Mouse (Mus musculus): ENCODE data around the gene Ascc3. TPM values are rescaled to one million over a fixed set of nuclear protein-coding genes. Genes with fewer than 3 reads are reported as not detected.
A peak's percentile ranks its signal among the peaks of the same experiment; 100 is the strongest.

The Ascc3 gene
- polyA plus RNA-seq, 1 experiment: 0.72 TPM

DNA sequence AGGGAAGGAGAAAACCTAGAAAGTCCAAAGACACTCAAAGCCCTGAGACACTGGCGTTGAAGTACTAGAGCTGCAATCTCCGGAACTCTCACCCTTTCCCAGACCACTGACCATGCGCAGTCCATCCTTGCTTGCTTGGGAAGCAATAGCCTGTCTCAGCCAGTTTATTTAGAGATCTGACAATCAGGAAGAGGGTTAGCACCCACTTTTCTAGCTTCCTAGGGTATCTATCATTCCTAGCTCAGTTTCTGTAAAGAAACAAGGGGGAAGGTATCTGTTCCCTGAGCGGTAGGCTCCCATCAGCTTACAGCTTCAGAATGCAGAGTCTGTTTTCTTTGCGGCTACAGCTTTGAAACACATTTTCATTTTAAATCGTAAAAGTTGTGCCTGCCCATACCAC is 298.2 kb downstream of the Ascc3 start:
- no peaks in the 10 kb centered on the region for H3K36me3 ChIP-seq (replicated peaks; ENCODE audit: low read length)
- TF ChIP-seq GATA1 (IDR thresholded peaks at IDR 0.05; ENCODE audit: borderline replicate concordance, low read length) (no peak), FLI1 (IDR thresholded peaks at IDR 0.05; ENCODE audit: low read length) (no peak)
- peaks cover 87% of the 10 kb centered on the region for H3K27me3 ChIP-seq (replicated peaks)
- H3K4me1 ChIP-seq: peaks cover 37% of the 10 kb centered on the region
- H3K9me3 ChIP-seq: peaks cover 5% of the 10 kb centered on the region; the same call in 1 of the 2 replicates
- no peak overlapping the region for H3K4me3 ChIP-seq (replicated peaks)

DNA sequence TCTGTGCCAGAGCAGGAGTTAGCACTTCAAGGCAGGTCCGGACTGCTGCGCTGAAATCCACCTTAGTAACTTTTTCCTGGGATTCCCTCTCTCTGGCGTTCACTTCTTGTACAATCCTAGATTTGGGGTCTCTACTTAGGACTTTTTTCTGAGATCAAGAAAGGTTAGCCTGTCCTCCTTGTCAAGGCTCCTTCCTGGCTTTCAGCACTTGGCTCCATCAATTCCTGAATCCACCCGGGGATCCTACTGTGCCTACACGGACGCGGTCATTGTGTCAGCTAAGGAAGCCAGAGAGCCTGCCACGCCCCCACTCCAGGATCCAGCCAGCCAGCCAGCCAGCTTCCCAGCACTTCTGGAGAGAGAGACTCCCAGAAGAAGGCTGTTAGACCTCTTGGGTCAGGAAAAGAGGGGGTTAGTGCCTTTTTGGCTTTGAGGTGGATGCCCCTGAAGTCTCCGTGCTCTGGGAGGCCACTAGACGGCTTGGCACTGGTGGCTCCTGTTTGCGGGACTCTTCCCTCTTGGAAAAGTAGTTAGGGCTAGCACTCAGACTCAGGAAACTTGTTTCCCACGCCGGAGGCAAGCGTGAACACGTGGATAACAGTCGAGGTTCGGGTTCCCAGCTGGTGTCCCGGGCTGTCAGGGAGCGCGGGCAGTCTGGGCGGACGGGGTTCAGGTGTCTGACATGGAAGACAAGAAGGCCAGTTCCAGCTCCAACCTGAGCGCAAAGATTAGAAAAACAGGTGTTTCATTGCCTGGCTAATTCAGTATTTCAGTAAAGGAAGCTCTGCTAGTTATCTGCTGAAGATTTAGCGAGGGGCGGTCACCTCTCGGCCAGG is 299.6 kb downstream of the Ascc3 start:
- H3K4me3 ChIP-seq (replicated peaks): no peak overlapping the region
- no peaks in the 10 kb centered on the region for H3K36me3 ChIP-seq (replicated peaks; ENCODE audit: low read length)
- peaks cover 42% of the 10 kb centered on the region for H3K4me1 ChIP-seq
- no peak for TF ChIP-seq GATA1 (IDR thresholded peaks at IDR 0.05; ENCODE audit: borderline replicate concordance, low read length)
- no peak for TF ChIP-seq FLI1 (IDR thresholded peaks at IDR 0.05; ENCODE audit: low read length)
- H3K9me3 ChIP-seq: peaks cover 5% of the 10 kb centered on the region; the same call in 1 of the 2 replicates
- peaks cover 91% of the 10 kb centered on the region for H3K27me3 ChIP-seq (replicated peaks)

DNA sequence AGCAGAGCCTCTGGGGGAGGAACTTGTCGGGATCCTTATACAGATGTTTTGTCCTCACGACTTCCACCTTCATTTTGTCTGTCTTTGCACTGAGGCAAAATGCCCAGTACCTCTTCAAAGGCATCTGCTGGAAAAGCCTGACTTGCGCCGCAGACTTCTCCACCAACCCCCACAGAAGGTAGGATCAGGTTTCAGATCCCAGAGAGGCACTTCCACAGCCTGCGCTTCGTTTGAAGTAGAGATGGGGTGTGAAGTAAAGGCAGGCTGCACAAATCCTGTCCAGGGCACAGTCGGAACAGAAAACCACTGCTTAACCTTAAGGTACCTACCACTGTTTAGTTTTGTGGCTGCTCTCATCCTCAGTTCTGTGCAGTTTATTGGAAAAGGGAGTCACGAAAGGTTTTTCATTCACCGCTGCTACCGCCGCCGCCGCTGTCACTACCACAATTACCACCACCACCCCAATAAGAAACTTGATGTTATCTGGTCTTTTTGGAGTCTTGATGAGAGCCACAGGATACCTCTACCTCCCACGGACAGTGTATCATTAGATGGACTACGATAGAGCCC is 300.4 kb downstream of the Ascc3 start:
- TF ChIP-seq FLI1 (IDR thresholded peaks at IDR 0.05; ENCODE audit: low read length): no peak
- no peak for TF ChIP-seq GATA1 (IDR thresholded peaks at IDR 0.05; ENCODE audit: borderline replicate concordance, low read length)
- Histone ChIP-seq H3K27me3 (replicated peaks) (peaks cover 95% of the 10 kb centered on the region), H3K4me1 (peaks cover 47% of the 10 kb centered on the region)

DNA sequence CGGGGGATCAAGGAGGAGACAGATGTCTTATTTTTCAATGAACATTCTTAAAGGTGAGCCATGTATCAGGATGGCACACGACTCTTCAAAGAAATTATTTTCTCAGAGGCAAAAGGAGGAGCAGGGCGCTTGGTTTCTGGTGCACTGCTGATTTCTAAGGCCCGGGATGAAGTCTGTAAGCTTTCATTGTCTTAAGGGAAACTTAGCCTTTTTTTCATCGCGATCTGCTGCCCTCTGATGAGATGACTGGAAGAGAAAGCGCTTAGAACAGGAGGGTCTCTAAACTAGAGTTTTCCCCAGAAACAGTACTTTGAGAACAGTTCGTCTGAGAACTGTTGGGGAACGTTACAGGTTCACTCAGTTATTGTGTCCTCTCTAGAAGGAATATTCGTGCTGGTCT is 301.1 kb downstream of the Ascc3 start:
- H3K27me3 ChIP-seq (replicated peaks): peaks cover 97% of the 10 kb centered on the region

More for the DNA sequence above, 300.4 kb downstream of the Ascc3 start:
- H3K4me3 ChIP-seq (replicated peaks): no peak overlapping the region
- H3K36me3 ChIP-seq (replicated peaks; ENCODE audit: low read length): no peaks in the 10 kb centered on the region
- H3K9me3 ChIP-seq: peaks cover 5% of the 10 kb centered on the region; the same call in 1 of the 2 replicates

DNA sequence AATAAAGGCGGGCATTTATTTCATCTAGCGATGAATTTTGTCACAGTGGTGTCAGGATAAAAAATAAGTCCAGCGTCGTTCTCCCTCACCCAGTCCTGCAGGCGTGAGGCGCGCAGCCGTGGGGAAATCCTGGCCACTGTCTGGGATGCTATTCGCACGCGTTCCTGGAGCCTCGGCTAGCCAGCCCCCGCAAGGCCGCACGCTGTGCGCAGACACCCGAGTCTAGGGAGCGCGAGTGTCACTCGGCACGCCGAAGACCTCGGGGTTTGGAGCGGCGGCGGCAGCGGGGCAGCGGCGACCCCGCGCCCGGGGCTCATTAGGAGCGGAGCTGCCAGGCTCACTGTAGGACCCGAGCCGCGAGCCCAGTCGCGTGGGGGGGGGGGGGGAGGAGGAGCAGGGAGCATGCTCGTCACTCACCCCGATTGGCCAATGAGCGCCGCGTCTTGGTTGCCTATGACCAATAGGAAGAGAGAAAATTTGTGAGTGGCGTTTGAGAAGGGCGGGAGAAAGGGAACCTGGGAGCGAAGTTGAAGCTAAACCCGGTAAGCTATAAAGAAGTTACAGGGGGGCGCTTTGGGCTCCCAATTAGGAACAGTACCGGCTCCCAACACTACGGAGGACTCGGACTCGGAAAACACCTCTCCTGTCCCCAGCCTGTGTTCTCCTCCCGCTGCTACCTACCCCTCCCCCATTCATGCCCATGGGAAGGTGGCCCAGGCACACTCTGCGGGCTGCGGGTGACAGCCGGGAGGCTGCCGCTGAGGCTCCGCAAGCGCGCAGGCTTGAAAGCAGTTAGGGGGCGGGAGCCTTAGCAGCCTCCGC is 301.9 kb downstream of the Ascc3 start, which contains the start of gene Sim1:
Sim1 (plus strand) TSS at position 585 of the 822 bp plus-strand sequence.
- TF ChIP-seq FLI1 (IDR thresholded peaks at IDR 0.05; ENCODE audit: low read length) (no peak), GATA1 (IDR thresholded peaks at IDR 0.05; ENCODE audit: borderline replicate concordance, low read length) (no peak)
- peaks cover 94% of the 10 kb centered on the region for H3K27me3 ChIP-seq (replicated peaks)
- peak within 1 kb of the TSS; percentile 90 for H3K4me3 ChIP-seq (replicated peaks)

More for the DNA sequence above, 301.1 kb downstream of the Ascc3 start:
- peaks cover 5% of the 10 kb centered on the region; the same call in 1 of the 2 replicates for H3K9me3 ChIP-seq
- TF ChIP-seq GATA1 (IDR thresholded peaks at IDR 0.05; ENCODE audit: borderline replicate concordance, low read length) (no peak), FLI1 (IDR thresholded peaks at IDR 0.05; ENCODE audit: low read length) (no peak)
- H3K36me3 ChIP-seq (replicated peaks; ENCODE audit: low read length): no peaks in the 10 kb centered on the region
- H3K4me1 ChIP-seq: peaks cover 51% of the 10 kb centered on the region
- no peak overlapping the region for H3K4me3 ChIP-seq (replicated peaks)

DNA sequence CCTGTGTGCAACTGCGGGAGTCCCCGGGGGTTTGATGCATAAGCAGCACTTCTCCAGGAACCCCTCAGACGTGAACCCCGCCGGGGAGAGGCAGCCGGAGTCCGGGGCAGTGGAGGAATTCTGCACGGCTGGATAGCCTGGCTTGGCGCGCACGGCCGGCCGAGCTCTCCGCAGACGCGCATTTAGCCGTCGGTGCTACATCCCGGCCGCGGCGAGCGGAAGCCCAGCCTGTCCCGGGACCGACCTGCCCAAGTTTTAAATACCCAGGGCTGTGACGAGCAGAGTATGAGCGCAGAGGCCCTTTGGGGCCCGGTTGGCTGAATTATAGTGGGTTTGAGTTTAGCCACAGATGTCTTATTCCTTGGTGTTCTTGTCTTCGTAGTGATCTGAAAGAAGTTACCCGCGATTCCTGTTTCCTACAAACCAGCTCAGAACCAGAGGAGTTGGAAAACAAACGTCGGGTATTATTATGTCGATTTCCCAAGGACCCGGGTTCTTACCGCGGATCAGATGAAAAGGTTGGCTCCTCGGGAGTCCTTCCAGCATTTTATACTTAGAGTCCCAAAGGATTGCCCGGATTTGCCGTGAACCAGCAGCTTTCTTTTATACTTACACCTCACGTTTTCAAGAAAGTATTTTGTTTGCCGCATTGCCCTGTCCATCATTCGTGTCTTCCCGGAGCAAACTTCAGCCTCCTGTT is 302.8 kb downstream of the Ascc3 start:
- H3K36me3 ChIP-seq (replicated peaks; ENCODE audit: low read length): no peaks in the 10 kb centered on the region
- peaks cover 93% of the 10 kb centered on the region for H3K27me3 ChIP-seq (replicated peaks)
- H3K9me3 ChIP-seq: peaks cover 5% of the 10 kb centered on the region; the same call in 1 of the 2 replicates
- peaks cover 51% of the 10 kb centered on the region for H3K4me1 ChIP-seq
- H3K4me3 ChIP-seq (replicated peaks): peak overlapping the region; percentile 90
- TF ChIP-seq GATA1 (IDR thresholded peaks at IDR 0.05; ENCODE audit: borderline replicate concordance, low read length) (no peak), FLI1 (IDR thresholded peaks at IDR 0.05; ENCODE audit: low read length) (no peak)

More for the DNA sequence above, 301.9 kb downstream of the Ascc3 start, which contains the start of gene Sim1:
- no peaks in the 10 kb centered on the region for H3K36me3 ChIP-seq (replicated peaks; ENCODE audit: low read length)
- H3K9me3 ChIP-seq: peaks cover 5% of the 10 kb centered on the region; the same call in 1 of the 2 replicates
- H3K4me1 ChIP-seq: peaks cover 51% of the 10 kb centered on the region

DNA sequence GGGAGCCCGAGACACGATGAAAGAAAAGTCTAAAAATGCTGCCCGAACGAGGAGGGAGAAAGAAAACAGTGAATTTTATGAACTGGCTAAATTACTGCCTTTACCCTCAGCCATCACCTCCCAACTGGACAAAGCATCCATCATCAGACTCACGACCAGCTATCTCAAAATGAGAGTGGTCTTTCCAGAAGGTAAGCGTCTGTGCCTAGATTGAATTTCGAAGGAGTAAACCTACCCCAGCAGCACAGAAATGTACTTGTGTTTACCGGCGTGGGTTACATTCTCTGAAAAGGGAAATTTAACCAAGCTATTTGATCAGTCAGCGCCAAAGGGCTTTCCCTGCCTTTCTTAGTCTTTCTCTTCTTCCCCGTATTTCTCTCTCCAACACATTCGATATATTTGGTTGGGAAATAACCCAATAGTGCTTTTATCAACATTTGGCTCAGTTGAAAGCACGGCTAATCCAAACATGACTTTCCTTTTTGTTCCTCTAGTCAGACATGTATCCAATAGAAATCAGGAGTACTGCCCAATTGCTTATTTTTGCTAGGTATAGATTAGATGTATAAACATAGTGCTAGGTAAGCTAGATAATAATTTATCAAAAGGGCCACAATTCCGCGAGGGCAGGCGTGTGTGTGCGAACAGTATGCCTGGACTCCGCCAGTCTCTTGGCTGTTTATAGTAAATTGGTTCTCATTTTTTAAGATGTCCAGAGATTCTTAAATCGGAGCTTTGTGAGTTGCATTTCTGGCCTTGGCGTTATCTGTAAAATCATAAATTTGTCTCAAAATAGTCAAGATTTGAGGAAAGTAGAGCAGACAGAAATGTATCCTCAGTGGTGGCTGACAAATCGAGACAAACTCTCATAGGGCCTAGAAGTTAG is 303.7 kb downstream of the Ascc3 start:
- peaks cover 93% of the 10 kb centered on the region for H3K27me3 ChIP-seq (replicated peaks)
- no peak for TF ChIP-seq FLI1 (IDR thresholded peaks at IDR 0.05; ENCODE audit: low read length)
- no peak for TF ChIP-seq GATA1 (IDR thresholded peaks at IDR 0.05; ENCODE audit: borderline replicate concordance, low read length)
- H3K4me3 ChIP-seq (replicated peaks): no peak overlapping the region
- H3K9me3 ChIP-seq: peaks cover 9% of the 10 kb centered on the region
- H3K36me3 ChIP-seq (replicated peaks; ENCODE audit: low read length): no peaks in the 10 kb centered on the region
- H3K4me1 ChIP-seq: peaks cover 59% of the 10 kb centered on the region

DNA sequence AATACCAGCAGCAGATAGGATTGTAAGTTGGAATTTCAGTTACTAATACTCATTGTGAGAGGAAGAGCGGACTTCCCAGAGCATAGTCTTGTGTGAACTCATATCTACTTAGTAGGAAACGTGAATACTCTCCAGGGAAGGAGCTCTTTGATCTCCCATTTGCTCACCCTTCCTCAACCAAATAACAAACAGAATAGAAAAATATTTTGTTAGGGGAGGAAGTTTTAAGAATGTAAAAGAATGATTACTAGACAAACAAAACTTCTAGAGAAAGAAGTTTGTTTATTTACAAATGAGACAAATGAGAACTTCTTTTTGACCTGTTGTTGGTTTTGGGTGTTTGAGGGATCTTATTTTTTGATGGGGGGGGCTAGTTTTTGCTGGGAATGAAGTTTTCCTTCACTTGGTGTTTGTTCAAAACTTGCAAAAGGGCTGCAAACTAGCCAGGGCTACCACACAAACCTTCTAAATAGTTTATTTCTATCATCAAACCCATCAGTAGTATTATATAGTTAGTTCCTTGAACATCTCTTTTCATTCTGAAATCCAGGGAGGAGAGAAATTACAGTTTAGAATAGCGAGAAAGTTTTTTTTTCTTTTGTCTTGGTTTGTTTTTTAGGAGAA is 304.4 kb downstream of the Ascc3 start:
- Histone ChIP-seq H3K9me3 (peaks cover 9% of the 10 kb centered on the region), H3K36me3 (replicated peaks; ENCODE audit: low read length) (no peaks in the 10 kb centered on the region), H3K27me3 (replicated peaks) (peaks cover 94% of the 10 kb centered on the region), H3K4me3 (replicated peaks) (no peak overlapping the region), H3K4me1 (peaks cover 62% of the 10 kb centered on the region)
- TF ChIP-seq FLI1 (IDR thresholded peaks at IDR 0.05; ENCODE audit: low read length) (no peak), GATA1 (IDR thresholded peaks at IDR 0.05; ENCODE audit: borderline replicate concordance, low read length) (no peak)
